Mouse (Mus musculus): ENCODE measurements around the gene Rccd1.

Gene Rccd1

DNA sequence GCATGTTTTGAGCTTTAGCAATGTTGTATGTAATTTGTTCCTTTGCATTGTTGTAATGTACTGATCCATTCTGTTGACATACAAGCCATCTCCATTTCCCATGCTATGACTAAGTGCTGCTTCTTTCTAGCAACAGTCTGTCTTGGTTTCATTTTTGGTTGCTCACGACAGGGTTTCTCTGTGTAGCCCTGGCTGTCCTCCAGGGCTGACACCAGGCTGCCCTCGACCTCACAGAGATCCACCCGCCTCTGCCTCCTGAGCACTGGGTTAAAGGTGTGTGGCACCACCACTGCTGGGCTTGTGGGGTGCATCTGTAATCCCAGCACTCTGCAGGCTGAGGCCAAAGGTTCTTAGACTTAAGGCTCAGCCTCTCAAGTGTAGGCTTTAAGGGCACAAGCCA is 24.7 kb downstream of the Rccd1 start:
- DNase-seq (ENCODE audit: low spot score) = no peak

DNA sequence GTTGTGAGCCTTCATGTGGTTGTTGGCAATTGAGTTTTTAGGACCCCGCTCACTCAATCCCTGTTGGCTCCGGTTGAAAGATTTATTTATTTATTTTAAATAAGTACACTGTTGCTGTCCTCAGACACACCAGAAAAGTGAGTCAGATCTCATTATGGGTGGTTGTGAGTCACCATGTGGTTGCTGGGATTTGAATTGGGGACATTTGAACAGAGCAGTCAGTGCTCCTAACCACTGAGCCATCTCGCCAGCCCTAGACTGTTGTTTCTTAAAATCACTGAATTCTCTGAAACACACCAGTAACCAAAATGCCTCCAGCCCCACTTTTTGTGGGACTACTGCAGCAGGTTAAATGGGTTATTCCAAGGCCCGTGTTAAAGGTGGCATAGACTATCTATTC is 25.5 kb downstream of the Rccd1 start:
- no peak for DNase-seq (ENCODE audit: low spot score)

- no peak for DNase-seq (ENCODE audit: low spot score)
Measured at GRCm38 (mm10) chr7:80297041-80297440, 27.2 kb downstream of the Rccd1 start.

DNA sequence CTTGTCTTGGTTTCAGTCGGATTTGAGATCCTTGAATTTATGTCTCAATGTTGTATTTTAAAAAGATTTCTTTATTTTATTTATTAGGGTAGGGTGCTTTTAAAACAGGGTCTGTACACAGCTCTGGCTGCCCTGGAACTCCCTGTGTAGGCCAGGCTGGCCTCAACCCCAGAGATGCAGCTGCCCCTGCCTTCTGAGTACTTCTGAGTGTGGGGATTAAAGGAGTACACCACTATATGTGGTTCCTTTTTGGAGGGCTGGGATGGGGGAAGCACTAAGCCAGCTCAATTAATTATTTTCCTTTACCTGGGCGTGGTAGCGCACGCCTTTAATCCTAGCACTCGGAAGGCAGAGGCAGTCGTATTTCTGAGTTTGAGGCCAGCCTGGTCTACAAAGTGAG is 27.8 kb downstream of the Rccd1 start:
- DNase-seq (ENCODE audit: low spot score) = no peak

DNA sequence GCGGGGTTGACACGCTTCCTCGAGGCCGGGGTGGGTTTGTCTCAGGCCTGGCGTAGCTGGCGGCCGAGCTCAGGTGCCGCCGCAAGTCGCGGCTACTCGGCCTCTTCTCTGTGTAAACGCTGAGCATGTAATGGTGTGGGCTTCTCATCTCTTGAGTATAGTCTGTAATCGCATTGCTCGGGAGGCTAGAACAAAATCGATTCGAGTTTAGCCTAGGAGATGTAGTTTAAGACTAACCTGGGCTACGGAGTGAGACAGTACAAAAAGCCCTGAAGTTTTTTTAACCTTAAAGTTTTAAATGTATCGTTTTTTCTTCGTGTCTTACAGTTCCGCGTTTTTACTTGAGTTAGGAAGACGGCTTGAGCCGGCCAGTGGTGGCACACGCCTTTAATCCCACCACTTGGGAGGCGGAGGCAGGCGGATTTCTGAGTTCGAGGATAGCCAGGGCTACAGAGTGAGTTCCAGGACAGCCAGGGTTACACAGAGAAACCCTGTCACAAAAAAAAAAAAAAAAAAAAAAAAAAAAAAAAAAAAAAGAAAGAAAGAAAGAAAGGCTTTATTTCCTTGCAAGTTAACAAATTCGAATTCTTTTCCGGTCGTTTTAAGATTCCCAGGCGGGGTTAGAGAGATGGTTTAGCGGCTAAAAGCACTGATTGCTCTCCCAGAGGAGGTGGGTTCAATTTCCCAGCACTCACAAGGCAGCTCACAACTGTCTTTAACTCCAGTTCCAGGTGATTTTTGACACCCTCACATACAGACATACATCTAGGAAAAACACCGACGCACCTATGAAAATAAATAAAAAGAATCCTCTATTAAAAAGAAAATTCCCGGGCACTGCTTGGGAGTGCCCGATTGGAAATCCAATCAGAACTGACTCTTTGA is 29.2 kb downstream of the Rccd1 start:
- no peak for DNase-seq (ENCODE audit: low spot score)

GRCm38 (mm10) chr7:80294062-80294763 is 30.0 kb downstream of the Rccd1 start, which contains the start of gene Prc1:
TSS of gene Prc1 (plus strand) at chr7:80294450.
- DNase-seq (ENCODE audit: low spot score) = peak; percentile 99

- DNase-seq (ENCODE audit: low spot score) = no peak
Measured at GRCm38 (mm10) chr7:80287736-80288135, 36.5 kb downstream of the Rccd1 start.

GRCm38 (mm10) chr7:80285725-80286124 is 38.5 kb downstream of the Rccd1 start:
- DNase-seq (ENCODE audit: low spot score) = no peak

GRCm38 (mm10) chr7:80284391-80284790 is 39.9 kb downstream of the Rccd1 start:
- no peak for DNase-seq (ENCODE audit: low spot score)

DNA sequence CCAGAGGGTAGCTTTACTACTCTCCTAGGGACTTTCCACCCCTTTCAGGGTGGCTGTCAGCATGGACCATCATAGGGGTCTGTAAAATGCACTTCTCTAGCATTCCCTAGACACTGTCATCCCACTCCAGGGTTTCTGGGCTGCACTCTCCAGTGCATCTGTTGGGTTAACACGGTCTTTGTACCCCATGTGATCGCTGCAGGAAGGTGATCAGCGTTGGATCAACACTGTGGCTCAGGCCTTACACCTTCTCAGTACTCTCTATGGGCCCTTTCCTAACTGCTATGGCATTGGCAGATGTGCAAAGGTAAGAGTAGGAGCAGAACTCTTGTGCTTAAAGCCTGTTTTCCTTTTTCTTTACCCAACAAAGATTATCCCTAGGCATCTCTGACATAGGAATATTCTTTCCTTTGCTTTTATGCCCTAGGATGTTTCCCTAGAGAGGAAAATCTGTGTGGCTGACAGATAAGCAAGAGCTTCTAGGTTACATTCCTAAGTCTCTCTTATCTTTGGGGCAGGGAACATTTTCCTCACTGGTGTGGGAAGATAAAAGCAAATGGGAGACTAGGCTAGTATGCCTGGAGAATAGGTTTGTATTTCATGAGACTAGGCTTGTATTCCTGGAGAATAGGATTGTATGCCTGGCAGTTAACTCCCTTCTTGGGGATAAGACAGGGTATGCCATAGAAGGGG is 40.9 kb downstream of the Rccd1 start:
- no peak for DNase-seq (ENCODE audit: low spot score)

GRCm38 (mm10) chr7:80281646-80282045 is 42.6 kb downstream of the Rccd1 start:
- DNase-seq (ENCODE audit: low spot score) = no peak

DNA sequence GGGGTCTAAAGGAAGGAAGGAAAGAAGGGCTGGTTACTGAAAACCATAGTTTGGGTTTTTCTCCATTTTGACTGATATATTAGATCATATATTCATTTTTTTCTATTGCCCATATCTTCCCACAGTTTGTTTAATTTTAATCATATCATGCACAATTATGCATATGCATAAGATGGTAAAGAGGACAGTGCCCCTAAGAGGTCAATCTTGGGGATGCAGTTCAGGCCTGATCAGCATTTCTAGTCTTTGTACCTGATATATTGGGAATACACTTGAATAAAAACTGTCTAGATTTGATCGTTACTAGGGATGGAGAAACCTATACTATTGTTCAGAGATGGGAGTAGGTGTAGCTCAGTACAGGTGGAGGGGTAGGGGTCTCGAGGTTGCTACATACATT is 43.3 kb downstream of the Rccd1 start:
- DNase-seq (ENCODE audit: low spot score) = no peak

DNA sequence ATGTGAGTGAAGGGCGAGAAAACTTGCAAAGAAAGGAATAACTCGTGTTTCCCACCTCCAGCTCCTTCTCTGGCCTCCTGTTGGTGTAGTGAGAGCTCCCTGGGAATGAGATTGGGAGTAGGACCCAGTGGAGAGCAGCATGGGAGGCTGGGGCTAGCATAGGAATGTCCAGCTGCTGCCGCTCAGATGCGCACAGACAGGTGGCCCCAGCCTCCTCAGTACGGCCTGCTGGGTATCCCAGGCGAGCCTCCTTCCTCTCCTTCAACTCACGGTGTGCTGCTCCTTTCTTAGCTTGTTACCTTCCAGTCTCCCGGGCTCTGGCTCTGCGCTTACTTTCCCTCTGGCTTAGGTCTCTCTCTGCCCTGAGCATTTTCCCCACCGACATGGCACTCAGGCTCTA is 44.2 kb downstream of the Rccd1 start:
- no peak for DNase-seq (ENCODE audit: low spot score)

- DNase-seq (ENCODE audit: low spot score) = no peak
Measured at GRCm38 (mm10) chr7:80276374-80276773, 47.9 kb downstream of the Rccd1 start.

GRCm38 (mm10) chr7:80273456-80273855 is 50.8 kb downstream of the Rccd1 start:
- DNase-seq (ENCODE audit: low spot score) = no peak

DNA sequence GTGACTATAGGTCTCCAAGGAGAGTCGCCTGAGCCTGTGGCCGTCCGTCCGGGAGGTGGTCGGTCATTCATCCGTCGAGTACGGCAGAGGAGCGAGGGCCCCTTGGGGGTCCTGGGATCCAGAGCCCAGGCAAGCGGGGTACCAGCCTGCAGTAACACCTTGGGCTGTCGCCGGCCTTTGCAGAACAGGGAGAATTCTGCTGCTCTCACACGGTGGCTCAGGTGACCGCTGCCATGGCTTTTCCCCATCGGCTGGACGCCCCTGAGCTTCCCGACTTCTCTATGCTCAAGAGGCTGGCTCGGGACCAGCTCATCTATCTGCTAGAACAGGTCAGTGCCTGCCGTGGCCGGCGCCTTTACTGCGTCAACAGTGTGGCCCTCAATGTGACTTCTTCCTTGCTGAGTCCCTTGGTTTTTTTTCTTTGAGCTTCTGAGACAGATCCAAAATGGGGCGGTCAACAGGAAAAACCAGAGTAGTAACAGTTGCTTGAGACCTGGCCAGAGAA is 54.5 kb downstream of the Rccd1 start:
- DNase-seq (ENCODE audit: low spot score) = no peak

GRCm38 (mm10) chr7:80268897-80269750 is 55.1 kb downstream of the Rccd1 start, which contains the start of gene Vps33b:
TSS of gene Vps33b (plus strand) at chr7:80269649.
- DNase-seq (ENCODE audit: low spot score) = peak; percentile 92

DNA sequence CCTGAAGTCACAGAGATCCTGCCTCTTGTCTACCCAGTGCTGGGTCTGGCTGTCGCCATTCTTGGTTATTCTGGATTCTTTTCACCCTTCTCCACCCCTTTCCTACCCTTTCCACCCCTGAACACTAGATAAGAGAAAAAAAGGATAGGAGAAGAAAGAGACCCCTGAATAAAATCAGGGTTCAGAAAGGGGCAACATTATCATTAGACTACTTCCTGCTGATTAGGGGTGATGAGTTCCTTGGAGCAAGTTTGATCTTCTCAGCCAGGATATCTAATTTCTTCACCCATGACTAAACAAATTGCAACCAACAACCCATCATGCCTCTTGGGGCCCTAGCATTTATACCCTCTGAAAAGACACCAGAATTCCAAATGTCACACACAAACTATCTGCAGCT is 56.5 kb downstream of the Rccd1 start:
- no peak for DNase-seq (ENCODE audit: low spot score)

DNA sequence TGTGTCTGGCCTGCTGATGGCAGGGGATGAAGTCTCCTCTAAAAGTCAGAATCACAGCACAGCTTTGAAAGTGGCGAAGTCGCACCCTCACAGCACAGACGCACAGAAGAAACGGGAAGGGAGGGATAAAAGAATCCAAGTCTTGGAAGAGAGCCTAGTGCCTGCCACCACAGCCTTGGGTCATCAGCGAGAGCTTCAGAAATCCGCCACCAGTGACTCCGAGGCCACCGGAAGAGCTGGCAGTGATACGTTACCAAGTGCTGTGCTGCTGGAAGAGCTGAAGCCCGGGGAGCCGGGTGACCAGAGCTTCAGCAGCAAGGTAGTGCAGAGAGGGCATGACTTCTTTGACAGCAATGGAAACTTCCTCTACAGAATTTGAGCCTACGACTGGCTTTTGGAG is 59.6 kb downstream of the Rccd1 start:
- no peak for DNase-seq (ENCODE audit: low spot score)

DNA sequence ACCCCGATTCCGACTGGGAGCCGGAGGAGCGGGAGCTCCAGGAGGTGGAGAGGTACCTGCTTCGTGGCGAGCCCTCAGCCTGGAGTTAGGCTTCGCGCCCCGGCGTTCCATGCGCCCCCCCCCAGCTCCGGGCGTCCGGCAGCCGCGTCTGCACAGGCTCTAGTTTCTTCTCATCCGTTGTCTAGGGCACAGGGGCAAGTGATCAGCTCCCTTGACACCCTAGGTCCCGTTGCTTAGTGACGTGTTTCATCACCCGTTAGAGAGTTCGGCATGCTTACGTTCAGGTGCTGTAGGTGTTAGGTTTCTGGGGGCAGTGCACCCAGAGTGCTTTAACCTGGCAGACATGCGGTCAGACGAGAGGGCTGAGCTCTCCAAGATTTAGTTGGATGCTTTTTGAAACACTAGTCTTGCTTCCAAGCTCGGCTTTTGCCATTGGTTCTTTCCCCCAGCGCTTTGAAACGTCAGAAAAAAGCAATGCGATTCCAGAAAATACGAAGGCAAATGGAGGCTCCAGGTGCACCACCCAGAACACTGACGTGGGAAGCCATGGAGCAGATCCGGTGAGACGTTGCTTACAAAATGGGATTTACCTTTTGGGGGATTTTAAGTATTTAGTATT is 62.8 kb downstream of the Rccd1 start:
- no peak for DNase-seq (ENCODE audit: low spot score)
